Mouse (Mus musculus) liver, postnatal 0 days (tissue): Measurements from ENCODE around the gene Sdr9c7. TPM values are rescaled to one million over a fixed set of nuclear protein-coding genes. Genes with fewer than 3 reads are reported as not detected.
"Not testable (repeated sequence)": the region's sequence is repeated elsewhere in the genome, so short reads cannot be mapped to it uniquely, and the experiment has no call there.

Experiments used
- ATAC-seq: fragments of 200-750 bp; cut with Nextera tagmentation; 2 replicates; pipeline ENCODE4 v1.8.0; 2017; ENCODE audit warnings: mild to moderate bottlenecking, moderate library complexity
- DNase-seq: peaks from one replicate; pipeline ENCODE4 v3.0.0-alpha.2; 2016
- H3K27ac ChIP-seq: fragments of 300-500 bp; sonication (generic); 2 replicates; pipeline ENCODE4 v1.5.1; 2014; ENCODE audit warnings: antibody characterized with exemption, moderate library complexity, mild to moderate bottlenecking, low read depth
- H3K27me3 ChIP-seq: fragments of 300-500 bp; sonication (generic); 2 replicates; pipeline ENCODE4 v1.6.1; 2014; ENCODE audit warnings: low read length, control low read depth, mixed read lengths; ENCODE audit not compliant: insufficient read depth
- H3K36me3 ChIP-seq: fragments of 300-500 bp; sonication (generic); replicated peaks from 2 replicates; pipeline ENCODE4 v1.6.1; 2014; ENCODE audit warnings: mild to moderate bottlenecking, control low read depth, low read length, moderate library complexity, mixed read lengths; ENCODE audit not compliant: insufficient read depth
- H3K4me1 ChIP-seq: fragments of 300-500 bp; sonication (generic); 2 replicates; pipeline ENCODE4 v1.6.1; 2014; ENCODE audit warnings: antibody characterized with exemption, mild to moderate bottlenecking, control low read depth; ENCODE audit not compliant: insufficient read depth
- H3K4me2 ChIP-seq: fragments of 300-500 bp; sonication (generic); 2 replicates; pipeline ENCODE4 v1.6.1; 2014; ENCODE audit warnings: low read depth, mild to moderate bottlenecking, low read length, moderate library complexity, mixed read lengths
- H3K4me3 ChIP-seq: fragments of 300-500 bp; sonication (generic); 2 replicates; pipeline ENCODE4 v1.5.1; 2014; ENCODE audit warnings: low read depth, low read length
- H3K9ac ChIP-seq: fragments of 300-500 bp; sonication (generic); replicated peaks from 2 replicates; pipeline ENCODE4 v1.6.1; 2014; ENCODE audit warnings: mild to moderate bottlenecking, moderate library complexity
- H3K9me3 ChIP-seq: fragments of 300-500 bp; sonication (generic); 2 replicates; pipeline ENCODE4 v1.6.1; 2016; ENCODE audit warnings: mild to moderate bottlenecking, control low read depth, low read length, mixed read lengths
- CTCF ChIP-seq: sonication (generic); IDR thresholded peaks from 2 replicates; pipeline ENCODE4 v1.5.1; 2016; ENCODE audit warnings: antibody characterized with exemption, low read depth
- EP300 ChIP-seq: IDR thresholded peaks from 2 replicates; pipeline ENCODE4 v1.6.1; 2016; ENCODE audit warnings: antibody characterized with exemption, low read depth, mild to moderate bottlenecking
- WGBS: fragments of 180-500 bp; shearing (Covaris S2); extraction: QIAGEN DNeasy Blood & Tissue Kit; methylation state at CpG from one replicate; pipeline ENCODE4 v1.1.7; 2014; ENCODE audit not compliant: insufficient replicate concordance; 5-methylcytosine and 5-hydroxymethylcytosine counted together
- polyA plus RNA-seq: library from polyadenylated mRNA; unstranded; fragments of >200 nt; fragmentation: Nextera tagmentation; extraction: Ambion mirVana; gene quantifications from 2 replicates; pipeline ENCODE4 v1.2.1, GENCODE M21; 2015

The Sdr9c7 gene
- polyA plus RNA-seq, 1 experiment from 2014 or later: 0.05 TPM

DNA sequence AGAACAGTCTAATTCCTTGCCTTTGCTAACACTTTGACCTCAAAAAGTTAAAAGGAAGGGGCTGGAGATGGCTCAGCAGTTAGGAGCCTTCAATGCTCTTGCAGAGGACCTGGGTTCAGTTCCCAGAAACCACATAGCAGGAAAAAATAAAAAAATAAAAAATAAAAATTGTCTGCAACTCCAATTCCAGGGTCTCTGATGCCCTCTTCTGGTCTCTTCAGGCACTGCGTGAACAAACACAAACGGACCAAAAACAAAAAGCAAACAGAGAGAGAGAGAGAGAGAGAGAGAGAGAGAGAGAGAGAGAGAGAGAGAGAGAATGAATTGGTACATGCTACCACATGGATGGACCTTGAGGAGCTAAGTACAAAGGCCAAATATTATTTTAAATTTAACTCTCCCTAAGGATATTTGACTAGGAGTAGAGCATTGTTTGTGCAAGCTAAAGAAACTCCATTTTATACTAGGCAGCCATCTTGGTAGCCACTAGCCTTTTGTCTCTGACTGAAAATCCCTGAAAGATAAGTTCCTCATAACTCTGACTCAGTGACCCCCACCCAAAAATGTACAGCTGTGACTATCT, 39.2 kb downstream of the Sdr9c7 start:
- H3K4me1 ChIP-seq: peaks cover 5% of the 10 kb centered on the region
- peak; percentile 69 for DNase-seq
- H3K9ac ChIP-seq: no peak overlapping the region
- peak; percentile 46 for ATAC-seq
- 3% methylated on average over 2 of the region's 2 CpGs for whole genome bisulfite sequencing
- no peaks in the 10 kb centered on the region for H3K9me3 ChIP-seq
- no peak overlapping the region for H3K4me3 ChIP-seq
- peak overlapping the region; percentile 1; the same call in 1 of the 2 replicates for H3K4me2 ChIP-seq
- TF ChIP-seq EP300: no peak
- TF ChIP-seq CTCF: peak; percentile 68
- H3K27me3 ChIP-seq: no peaks in the 10 kb centered on the region
- H3K36me3 ChIP-seq: no peaks in the 10 kb centered on the region
- H3K27ac ChIP-seq: peak overlapping the region; percentile 78

DNA sequence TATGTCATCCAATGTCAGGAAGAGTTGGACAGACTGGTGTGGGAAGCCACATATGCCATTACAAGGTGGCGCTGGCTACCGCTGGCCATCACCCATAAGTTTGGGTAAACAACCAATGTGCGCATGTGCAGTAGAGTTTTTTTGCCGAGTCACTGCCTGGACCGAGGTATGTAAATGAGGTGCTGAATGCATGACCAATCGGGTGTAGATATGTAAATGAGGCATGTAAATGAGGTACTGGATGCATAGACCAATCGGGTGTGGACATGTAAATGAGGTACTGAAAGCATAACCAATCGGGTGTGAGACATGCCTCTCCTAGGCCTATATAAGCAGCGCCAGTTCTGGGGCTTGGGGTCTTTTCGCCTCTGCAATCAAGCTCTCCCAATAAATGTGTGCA, 41.3 kb downstream of the Sdr9c7 start:
- not testable (repeated sequence) for H3K27me3 ChIP-seq, ATAC-seq, H3K27ac ChIP-seq, H3K9ac ChIP-seq, H3K4me3 ChIP-seq, H3K9me3 ChIP-seq, H3K4me2 ChIP-seq, DNase-seq, H3K36me3 ChIP-seq, H3K4me1 ChIP-seq
- WGBS: 85% methylated on average over 10 of the region's 10 CpGs

DNA sequence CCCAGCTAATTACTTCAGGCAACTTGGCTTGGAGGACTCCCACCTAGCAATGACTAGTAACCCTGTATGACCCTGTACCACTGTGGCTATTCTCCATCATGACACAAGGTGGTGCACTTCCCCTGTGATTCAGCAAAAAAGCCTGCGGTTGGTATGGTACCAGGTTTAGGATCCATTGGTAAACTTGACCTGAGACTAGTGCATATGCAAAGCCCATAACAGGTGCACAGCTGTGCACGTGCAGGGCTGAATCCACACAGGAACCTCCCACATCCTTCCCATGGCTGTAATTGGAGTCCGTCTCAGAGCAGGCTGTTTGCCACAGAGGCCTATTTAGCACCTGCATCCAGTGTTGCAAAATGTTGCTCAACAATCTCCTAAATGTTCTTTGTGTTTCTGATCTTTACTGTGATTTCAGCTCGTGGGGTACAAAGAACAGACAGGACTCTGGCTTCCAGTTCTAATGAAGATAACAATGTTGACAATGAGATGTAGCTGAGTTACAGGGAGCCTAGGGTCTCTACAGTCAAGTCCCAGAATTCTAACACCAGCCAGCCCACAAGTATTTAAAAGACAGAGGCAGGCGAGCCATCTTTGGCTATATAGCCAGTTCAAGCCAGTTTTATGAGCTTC, 47.2 kb downstream of the Sdr9c7 start:
- DNase-seq: peak; percentile 68
- H3K27ac ChIP-seq: peak overlapping the region; percentile 80
- no peaks in the 10 kb centered on the region for H3K36me3 ChIP-seq
- peak; percentile 93 for TF ChIP-seq CTCF
- TF ChIP-seq EP300: peak; percentile 73
- H3K27me3 ChIP-seq: no peaks in the 10 kb centered on the region
- H3K9ac ChIP-seq: no peak overlapping the region
- no peak overlapping the region for H3K4me2 ChIP-seq
- 0 out of 2 replicates have a peak, but pooled peaks cover 3% of the 10 kb centered on the region for H3K4me1 ChIP-seq
- WGBS: 26% methylated on average over 5 of the region's 5 CpGs
- no peak overlapping the region for H3K4me3 ChIP-seq
- peak; percentile 95 for ATAC-seq
- H3K9me3 ChIP-seq: no peaks in the 10 kb centered on the region

DNA sequence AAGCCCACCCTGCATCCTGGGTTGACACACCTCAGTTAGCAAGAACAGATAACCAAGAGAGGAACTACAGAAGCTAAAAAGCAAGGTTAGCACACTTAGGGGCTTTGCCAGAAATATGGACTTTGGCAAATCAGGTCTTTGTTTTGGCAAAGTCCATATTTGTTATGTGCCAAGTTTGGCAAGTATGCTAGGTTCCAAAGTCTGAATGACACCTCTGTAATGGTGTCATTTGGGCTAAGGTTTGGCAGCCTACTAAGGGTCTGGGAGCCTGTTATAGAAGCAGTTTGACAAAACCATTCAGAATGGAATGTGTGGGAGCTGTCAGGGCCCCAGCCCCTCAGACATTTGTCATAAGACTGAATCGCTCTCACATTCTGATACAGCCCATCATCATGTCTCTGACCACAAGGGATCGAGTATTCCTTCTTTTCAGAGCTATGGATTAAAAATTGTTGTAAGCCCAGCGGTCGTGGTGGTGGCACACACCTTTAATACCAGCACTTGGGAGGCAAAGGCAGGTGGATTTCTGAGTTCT, 51.3 kb downstream of the Sdr9c7 start:
- H3K27me3 ChIP-seq: no peaks in the 10 kb centered on the region
- no peak overlapping the region for H3K4me2 ChIP-seq
- 65% methylated on average over 4 of the region's 4 CpGs for WGBS
- ATAC-seq (no peak; the same call in 1 of the 2 replicates), DNase-seq (no peak)
- no peak for TF ChIP-seq CTCF
- no peak for TF ChIP-seq EP300
- H3K36me3 ChIP-seq: no peaks in the 10 kb centered on the region
- no peak overlapping the region for H3K4me3 ChIP-seq
- no peaks in the 10 kb centered on the region for H3K9me3 ChIP-seq
- peak overlapping the region; percentile 61; the same call in 1 of the 2 replicates for H3K27ac ChIP-seq
- no peak overlapping the region for H3K9ac ChIP-seq
- 0 out of 2 replicates have a peak, but pooled peaks cover 3% of the 10 kb centered on the region for H3K4me1 ChIP-seq

DNA sequence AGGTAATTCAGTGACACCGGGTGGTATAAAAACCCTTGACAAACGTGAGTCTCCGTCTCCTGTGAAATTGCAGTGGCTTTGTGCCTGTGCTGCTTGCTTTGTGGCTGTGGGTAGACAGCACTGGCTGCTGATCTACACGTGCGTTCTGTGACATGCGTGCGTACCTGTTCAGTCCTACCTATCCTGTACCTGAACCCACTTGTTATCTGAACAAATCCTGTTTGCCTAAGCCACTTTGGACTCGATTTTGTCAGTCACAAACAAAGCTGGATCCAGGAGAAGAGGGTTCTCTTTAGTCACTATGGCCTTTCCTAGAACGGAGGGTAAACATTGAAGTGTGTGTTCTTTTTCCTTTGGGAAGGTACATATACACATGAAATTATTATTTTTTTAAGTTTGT, 53.1 kb downstream of the Sdr9c7 start:
- no peaks in the 10 kb centered on the region for H3K36me3 ChIP-seq
- no peak for TF ChIP-seq EP300
- TF ChIP-seq CTCF: no peak
- H3K9ac ChIP-seq: no peak overlapping the region
- no peaks in the 10 kb centered on the region for H3K9me3 ChIP-seq
- peak overlapping the region; percentile 90 for H3K27ac ChIP-seq
- no peaks in the 10 kb centered on the region for H3K4me1 ChIP-seq
- H3K4me3 ChIP-seq: no peak overlapping the region
- WGBS: 51% methylated on average over 9 of the region's 9 CpGs
- H3K27me3 ChIP-seq: no peaks in the 10 kb centered on the region
- H3K4me2 ChIP-seq: no peak overlapping the region
- peak; percentile 45 for DNase-seq
- peak; percentile 92 for ATAC-seq

DNA sequence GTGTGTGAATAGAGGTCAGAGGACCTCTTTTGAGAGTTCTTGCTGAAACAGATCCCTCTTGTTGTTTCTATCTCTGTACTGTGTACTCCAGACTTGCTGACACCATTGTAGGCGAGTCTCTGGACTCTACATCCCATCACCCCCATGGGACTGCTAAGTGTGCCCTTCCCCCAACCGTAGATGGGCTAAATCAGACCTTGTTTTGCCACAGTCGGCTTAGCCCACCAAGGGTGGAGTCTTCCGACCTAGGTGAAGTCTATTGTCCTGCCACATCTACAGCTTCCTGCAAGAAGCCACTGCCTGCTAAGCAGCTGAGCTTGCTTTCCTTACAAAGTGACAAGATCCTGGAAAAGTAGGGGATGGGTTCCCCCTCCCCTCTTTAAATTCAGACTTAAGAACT, 53.5 kb downstream of the Sdr9c7 start:
- WGBS: 54% methylated on average over 4 of the region's 4 CpGs
- H3K4me1 ChIP-seq: no peaks in the 10 kb centered on the region
- no peaks in the 10 kb centered on the region for H3K27me3 ChIP-seq
- H3K9me3 ChIP-seq: no peaks in the 10 kb centered on the region
- DNase-seq (no peak), ATAC-seq (peak; percentile 76)
- H3K27ac ChIP-seq: peak overlapping the region; percentile 90
- no peak overlapping the region; the same call in 1 of the 2 replicates for H3K9ac ChIP-seq
- no peak overlapping the region for H3K4me3 ChIP-seq
- H3K4me2 ChIP-seq: no peak overlapping the region
- H3K36me3 ChIP-seq: no peaks in the 10 kb centered on the region
- TF ChIP-seq EP300 (no peak), CTCF (no peak)
